Mouse (Mus musculus) limb, embryonic 15.5 days (tissue): ENCODE data around the gene Pcolce. TPM values are rescaled to one million over a fixed set of nuclear protein-coding genes. Genes with fewer than 3 reads are reported as not detected.

Experiments
- ATAC-seq: fragments of 200-750 bp; cut with Nextera tagmentation; 2 replicates; pipeline ENCODE4 v1.8.0; 2017; ENCODE audit warnings: low read depth, moderate TSS enrichment; ENCODE audit not compliant: insufficient number of reproducible peaks, low FRiP score, low TSS enrichment
- H3K27ac ChIP-seq: fragments of 300-500 bp; sonication (generic); 2 replicates; pipeline ENCODE4 v1.5.1; 2015; ENCODE audit warnings: moderate library complexity, mild to moderate bottlenecking, inconsistent platforms
- H3K27me3 ChIP-seq: fragments of 300-500 bp; sonication (generic); 2 replicates; pipeline ENCODE4 v1.6.1; 2015; ENCODE audit warnings: inconsistent platforms
- H3K36me3 ChIP-seq: fragments of 300-500 bp; sonication (generic); 2 replicates; pipeline ENCODE4 v1.6.1; 2015; ENCODE audit warnings: inconsistent platforms
- H3K4me1 ChIP-seq: fragments of 300-500 bp; sonication (generic); 2 replicates; pipeline ENCODE4 v1.6.1; 2015; ENCODE audit warnings: inconsistent platforms
- H3K4me2 ChIP-seq: fragments of 300-500 bp; sonication (generic); 2 replicates; pipeline ENCODE4 v1.6.1; 2015; ENCODE audit warnings: mild to moderate bottlenecking, inconsistent platforms
- H3K4me3 ChIP-seq: fragments of 300-500 bp; sonication (generic); 2 replicates; pipeline ENCODE4 v1.5.1; 2015; ENCODE audit warnings: mild to moderate bottlenecking, inconsistent platforms
- H3K9ac ChIP-seq: fragments of 300-500 bp; sonication (generic); 2 replicates; pipeline ENCODE4 v1.6.1; 2015; ENCODE audit warnings: inconsistent platforms
- H3K9me3 ChIP-seq: fragments of 300-500 bp; sonication (generic); 2 replicates; pipeline ENCODE4 v1.6.1; 2016; ENCODE audit warnings: inconsistent platforms
- WGBS: fragments of 180-500 bp; shearing (Covaris S2); methylation state at CpG from one replicate; pipeline ENCODE4 v1.1.7; 2015; 5-methylcytosine and 5-hydroxymethylcytosine counted together
- polyA plus RNA-seq: library from polyadenylated mRNA; unstranded; fragments of >200 nt; fragmentation: Nextera tagmentation; extraction: Ambion mirVana; gene quantifications from 2 replicates; pipeline ENCODE4 v1.2.1, GENCODE M21; 2015

Gene Pcolce
- polyA plus RNA-seq, 1 experiment from 2014 or later: 303 TPM

GRCm38 (mm10) chr5:137607860-137608653 is 5.5 kb downstream of the Pcolce start:
- peak overlapping the region; percentile 45 for H3K4me3 ChIP-seq
- peak overlapping the region; percentile 11; the same call in 1 of the 2 replicates for H3K9ac ChIP-seq
- no peaks in the 10 kb centered on the region for H3K9me3 ChIP-seq
- H3K27ac ChIP-seq: no peak overlapping the region
- H3K36me3 ChIP-seq: peaks cover 32% of the 10 kb centered on the region
- 29% methylated on average over 26 of the region's 26 CpGs for WGBS
- ATAC-seq: no peak
- H3K27me3 ChIP-seq: no peaks in the 10 kb centered on the region
- peaks cover 57% of the 10 kb centered on the region for H3K4me1 ChIP-seq
- peak overlapping the region; percentile 54 for H3K4me2 ChIP-seq

GRCm38 (mm10) chr5:137601365-137601729 is 12.2 kb downstream of the Pcolce start:
- peaks cover 32% of the 10 kb centered on the region for H3K36me3 ChIP-seq
- H3K27ac ChIP-seq: peak overlapping the region; percentile 91
- peak overlapping the region; percentile 39 for H3K9ac ChIP-seq
- ATAC-seq: no peak
- H3K4me2 ChIP-seq: peak overlapping the region; percentile 60
- H3K4me3 ChIP-seq: peak overlapping the region; percentile 73
- H3K27me3 ChIP-seq: no peaks in the 10 kb centered on the region
- peaks cover 23% of the 10 kb centered on the region for H3K4me1 ChIP-seq
- no peaks in the 10 kb centered on the region for H3K9me3 ChIP-seq
- WGBS: 0% methylated on average over 22 of the region's 22 CpGs

GRCm38 (mm10) chr5:137600619-137601364 is 12.8 kb downstream of the Pcolce start, which contains the start of gene Mospd3:
TSS of gene Mospd3 (minus strand) at chr5:137601058.
- ATAC-seq: peak; percentile 93
- Histone ChIP-seq H3K36me3 (peaks cover 27% of the 10 kb centered on the region), H3K9me3 (no peaks in the 10 kb centered on the region), H3K4me2 (peak within 1 kb of the TSS; percentile 86), H3K9ac (peak within 1 kb of the TSS; percentile 82), H3K4me1 (peaks cover 23% of the 10 kb centered on the region), H3K27me3 (no peaks in the 10 kb centered on the region), H3K27ac (peak within 1 kb of the TSS; percentile 91), H3K4me3 (peak within 1 kb of the TSS; percentile 73)
- WGBS: under 1% methylated on average over 41 of the region's 41 CpGs

GRCm38 (mm10) chr5:137600281-137600618 is 13.3 kb downstream of the Pcolce start:
- WGBS: 2% methylated on average over 19 of the region's 19 CpGs
- Histone ChIP-seq H3K9me3 (no peaks in the 10 kb centered on the region), H3K27me3 (no peaks in the 10 kb centered on the region), H3K27ac (peak overlapping the region; percentile 91), H3K9ac (peak overlapping the region; percentile 82), H3K4me3 (peak overlapping the region; percentile 73), H3K4me1 (peaks cover 20% of the 10 kb centered on the region), H3K36me3 (peaks cover 21% of the 10 kb centered on the region), H3K4me2 (peak overlapping the region; percentile 86)
- ATAC-seq: 0 out of 2 replicates have a peak, but pooled peaks have one; percentile 2

DNA sequence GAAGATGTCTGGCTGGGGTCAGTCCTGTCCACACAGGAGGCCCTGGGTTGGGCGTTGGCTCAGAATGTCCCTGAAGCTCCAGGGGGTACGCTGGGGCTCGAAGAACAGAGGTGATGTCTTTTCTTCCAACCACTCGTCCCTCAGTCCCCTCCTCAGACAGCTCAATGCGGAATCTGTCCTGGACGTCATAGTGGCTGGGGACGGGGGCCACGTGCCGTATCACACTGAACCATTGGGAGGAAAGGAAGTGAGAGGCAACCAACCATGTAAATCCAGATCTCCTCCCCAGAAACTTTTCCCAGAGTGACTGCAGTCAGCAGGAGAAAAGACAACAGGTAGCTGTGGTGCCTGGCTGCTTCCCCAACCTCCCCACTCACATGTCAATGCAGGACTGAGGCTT is 14.0 kb downstream of the Pcolce start:
- peak overlapping the region; percentile 82; the same call in 1 of the 2 replicates for H3K9ac ChIP-seq
- peaks cover 17% of the 10 kb centered on the region for H3K36me3 ChIP-seq
- H3K9me3 ChIP-seq: no peaks in the 10 kb centered on the region
- H3K4me3 ChIP-seq: peak overlapping the region; percentile 73
- no peaks in the 10 kb centered on the region for H3K27me3 ChIP-seq
- ATAC-seq: no peak
- no peak overlapping the region for H3K27ac ChIP-seq
- peaks cover 20% of the 10 kb centered on the region for H3K4me1 ChIP-seq
- peak overlapping the region; percentile 86 for H3K4me2 ChIP-seq
- WGBS: 68% methylated on average over 9 of the region's 9 CpGs

- Histone ChIP-seq H3K36me3 (peaks cover 12% of the 10 kb centered on the region), H3K9me3 (no peaks in the 10 kb centered on the region), H3K4me3 (no peak overlapping the region), H3K9ac (no peak overlapping the region), H3K27ac (no peak overlapping the region), H3K4me2 (no peak overlapping the region), H3K4me1 (peaks cover 20% of the 10 kb centered on the region), H3K27me3 (no peaks in the 10 kb centered on the region)
- 88% methylated on average over 2 of the region's 2 CpGs for WGBS
- no peak for ATAC-seq
Observed at GRCm38 (mm10) chr5:137598100-137598826, 15.3 kb downstream of the Pcolce start.

GRCm38 (mm10) chr5:137597625-137598024 is 16.0 kb downstream of the Pcolce start:
- H3K9me3 ChIP-seq: no peaks in the 10 kb centered on the region
- no peaks in the 10 kb centered on the region for H3K27me3 ChIP-seq
- H3K27ac ChIP-seq: no peak overlapping the region
- peaks cover 18% of the 10 kb centered on the region for H3K4me1 ChIP-seq
- peaks cover 12% of the 10 kb centered on the region for H3K36me3 ChIP-seq
- H3K4me2 ChIP-seq: no peak overlapping the region
- WGBS: 93% methylated on average over 6 of the region's 6 CpGs
- H3K9ac ChIP-seq: no peak overlapping the region
- ATAC-seq: no peak
- H3K4me3 ChIP-seq: no peak overlapping the region

DNA sequence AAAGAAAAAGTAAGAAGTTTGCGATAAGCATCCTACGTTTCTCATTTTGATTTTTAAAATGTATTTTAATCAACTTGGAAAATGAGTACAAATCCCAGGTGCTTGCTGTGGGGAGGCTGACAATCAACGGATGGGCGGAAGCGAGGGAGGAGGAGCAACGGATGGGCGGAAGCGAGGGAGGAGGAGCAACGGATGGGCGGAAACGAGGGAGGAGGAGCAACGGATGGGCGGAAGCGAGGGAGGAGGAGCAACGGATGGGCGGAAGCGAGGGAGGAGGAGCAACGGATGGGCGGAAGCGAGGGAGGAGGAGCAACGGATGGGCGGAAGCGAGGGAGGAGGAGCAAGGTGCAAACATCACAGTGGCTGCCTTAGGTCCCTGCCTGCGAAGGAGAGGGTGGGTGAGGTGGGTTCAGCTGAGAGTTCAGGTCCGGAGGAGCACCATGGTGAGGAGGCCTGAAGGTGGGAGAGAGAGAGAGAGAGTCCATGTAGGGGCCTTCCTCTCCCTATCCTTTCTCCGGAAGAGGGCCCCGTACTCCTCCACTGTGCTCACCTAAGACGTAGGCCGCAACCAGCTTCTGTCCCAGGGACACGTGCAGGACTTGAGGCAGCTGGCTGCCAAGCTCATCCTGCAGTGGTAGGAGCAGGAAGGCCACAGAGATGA is 16.9 kb downstream of the Pcolce start:
- WGBS: 35% methylated on average over 29 of the region's 30 CpGs
- no peaks in the 10 kb centered on the region for H3K9me3 ChIP-seq
- no peak for ATAC-seq
- no peak overlapping the region for H3K27ac ChIP-seq
- peaks cover 12% of the 10 kb centered on the region for H3K36me3 ChIP-seq
- 0 out of 2 replicates have a peak overlapping the region, but pooled peaks have one; percentile 20 for H3K4me2 ChIP-seq
- H3K9ac ChIP-seq: no peak overlapping the region
- no peaks in the 10 kb centered on the region for H3K27me3 ChIP-seq
- peak overlapping the region; percentile 7; the same call in 1 of the 2 replicates for H3K4me3 ChIP-seq
- H3K4me1 ChIP-seq: peaks cover 14% of the 10 kb centered on the region

DNA sequence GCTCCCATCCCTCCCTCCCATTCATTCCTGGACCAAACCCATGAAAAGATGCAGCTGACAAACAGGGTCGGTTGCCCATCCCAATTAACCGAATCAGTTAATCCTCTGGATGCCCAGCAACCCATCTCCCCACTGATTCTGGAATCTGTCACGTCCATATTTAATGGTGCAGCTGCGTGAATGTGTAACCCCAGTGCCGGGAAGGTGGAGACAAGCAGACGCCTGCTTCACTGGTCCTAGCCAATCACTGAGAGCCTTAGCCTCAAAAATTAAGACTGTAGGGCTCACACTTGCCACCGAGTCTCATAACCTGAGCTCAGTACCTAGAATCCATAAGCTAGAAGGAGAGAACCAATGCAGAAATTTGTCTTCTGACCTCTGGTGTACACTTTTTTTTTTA is 17.7 kb downstream of the Pcolce start:
- Histone ChIP-seq H3K36me3 (peaks cover 12% of the 10 kb centered on the region), H3K4me1 (peaks cover 14% of the 10 kb centered on the region), H3K4me2 (no peak overlapping the region), H3K27ac (no peak overlapping the region), H3K9ac (no peak overlapping the region), H3K9me3 (no peaks in the 10 kb centered on the region), H3K27me3 (no peaks in the 10 kb centered on the region), H3K4me3 (no peak overlapping the region)
- no peak for ATAC-seq
- 83% methylated on average over 7 of the region's 7 CpGs for WGBS

DNA sequence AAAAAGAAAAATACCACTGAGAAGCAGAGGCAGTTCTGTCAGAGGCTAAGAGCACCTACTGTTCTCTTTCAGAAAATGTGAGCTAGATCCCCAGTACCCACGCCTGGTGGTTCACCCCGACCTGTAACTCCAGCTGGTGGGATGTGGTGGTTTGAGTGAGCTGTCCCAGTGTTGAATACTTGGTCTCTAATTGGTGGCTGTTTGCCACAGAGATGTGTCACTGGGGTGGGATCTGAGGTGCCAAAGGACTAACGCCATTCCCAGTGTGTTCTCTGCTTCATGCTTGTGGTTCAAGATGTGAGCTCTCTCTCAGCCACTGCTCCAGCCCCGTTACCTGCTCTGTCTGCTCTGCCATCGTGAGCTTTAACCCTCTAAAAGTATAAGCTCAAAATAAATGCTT is 23.1 kb downstream of the Pcolce start:
- Histone ChIP-seq H3K27me3 (no peaks in the 10 kb centered on the region), H3K27ac (no peak overlapping the region), H3K9ac (no peak overlapping the region), H3K4me1 (no peaks in the 10 kb centered on the region), H3K4me2 (no peak overlapping the region), H3K9me3 (no peaks in the 10 kb centered on the region), H3K36me3 (no peaks in the 10 kb centered on the region), H3K4me3 (no peak overlapping the region)
- WGBS: 74% methylated on average over 5 of the region's 5 CpGs
- no peak for ATAC-seq

GRCm38 (mm10) chr5:137584976-137585375 is 28.6 kb downstream of the Pcolce start:
- Histone ChIP-seq H3K36me3 (no peaks in the 10 kb centered on the region), H3K4me1 (peaks cover 22% of the 10 kb centered on the region; the same call in 1 of the 2 replicates), H3K4me2 (no peak overlapping the region), H3K27me3 (peaks cover 16% of the 10 kb centered on the region), H3K9ac (no peak overlapping the region), H3K4me3 (no peak overlapping the region), H3K27ac (no peak overlapping the region), H3K9me3 (no peaks in the 10 kb centered on the region)
- ATAC-seq: no peak
- WGBS: 31% methylated on average over 8 of the region's 8 CpGs
